Mouse (Mus musculus): ENCODE measurements around the gene Dbx2. TPM values are rescaled to one million over a fixed set of nuclear protein-coding genes. Genes with fewer than 3 reads are reported as not detected.

Gene Dbx2
- polyA plus RNA-seq, 1 experiment from 2014 or later = 7.5 TPM

DNA sequence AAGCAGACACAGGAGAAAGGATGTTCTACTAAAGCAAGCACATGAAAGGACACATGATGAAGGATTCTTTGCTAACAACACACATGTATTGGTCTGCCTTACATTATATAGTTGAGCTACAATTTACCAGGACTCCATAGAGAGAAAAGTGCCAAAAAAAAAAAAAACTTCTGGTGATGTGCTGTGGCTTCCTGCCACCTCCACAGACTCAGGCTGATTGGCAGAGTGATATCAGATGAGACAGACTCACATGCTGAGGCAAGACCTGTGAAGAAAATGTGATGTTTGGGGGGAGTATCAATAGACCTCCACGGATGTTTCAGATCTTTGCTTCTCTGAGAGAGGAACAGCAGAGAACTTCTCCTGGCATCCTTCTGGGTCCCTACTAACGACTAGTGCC lies 6.0 kb upstream of the Dbx2 start:
- ATAC-seq (ENCODE audit: insufficient number of reproducible peaks, insufficient read depth, low FRiP score, low TSS enrichment, low read depth) = no peak
- no peak overlapping the region for H3K27ac ChIP-seq
- no peaks in the 10 kb centered on the region for H3K9me3 ChIP-seq
- peaks cover 1% of the 10 kb centered on the region; the same call in 1 of the 2 replicates for H3K27me3 ChIP-seq
- H3K4me3 ChIP-seq (replicated peaks) = no peak overlapping the region
- H3K36me3 ChIP-seq = no peaks in the 10 kb centered on the region
- no peak overlapping the region for H3K9ac ChIP-seq (replicated peaks)
- WGBS = 79% methylated on average over 2 of the region's 2 CpGs
- no peaks in the 10 kb centered on the region for H3K4me1 ChIP-seq (replicated peaks)
- no peak overlapping the region for H3K4me2 ChIP-seq

DNA sequence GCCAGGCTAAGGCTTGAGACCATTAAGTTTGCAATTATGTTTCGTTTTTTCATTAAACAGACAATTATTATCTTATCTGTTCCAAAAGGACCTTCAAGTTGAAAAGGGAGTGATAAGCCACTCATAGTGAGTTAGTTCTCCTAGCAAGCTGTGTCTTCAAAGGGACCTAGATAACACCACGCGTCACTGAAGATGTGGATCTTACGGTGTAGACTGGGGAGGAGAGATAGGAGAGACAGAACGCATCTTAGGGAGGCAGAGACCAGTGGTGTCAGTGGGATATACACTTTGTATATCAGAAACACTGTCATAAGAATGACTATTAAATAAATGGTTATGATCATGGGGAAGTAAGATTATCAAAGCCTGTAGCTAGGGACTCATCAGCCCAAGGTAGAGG lies 4.6 kb upstream of the Dbx2 start:
- Histone ChIP-seq H3K27ac (no peak overlapping the region), H3K4me1 (replicated peaks) (no peaks in the 10 kb centered on the region), H3K36me3 (no peaks in the 10 kb centered on the region), H3K4me2 (no peak overlapping the region), H3K9ac (replicated peaks) (no peak overlapping the region), H3K4me3 (replicated peaks) (no peak overlapping the region), H3K9me3 (no peaks in the 10 kb centered on the region), H3K27me3 (peaks cover 9% of the 10 kb centered on the region; the same call in 1 of the 2 replicates)
- no peak for ATAC-seq (ENCODE audit: insufficient number of reproducible peaks, insufficient read depth, low FRiP score, low TSS enrichment, low read depth)
- 86% methylated on average over 5 of the region's 5 CpGs for WGBS

DNA sequence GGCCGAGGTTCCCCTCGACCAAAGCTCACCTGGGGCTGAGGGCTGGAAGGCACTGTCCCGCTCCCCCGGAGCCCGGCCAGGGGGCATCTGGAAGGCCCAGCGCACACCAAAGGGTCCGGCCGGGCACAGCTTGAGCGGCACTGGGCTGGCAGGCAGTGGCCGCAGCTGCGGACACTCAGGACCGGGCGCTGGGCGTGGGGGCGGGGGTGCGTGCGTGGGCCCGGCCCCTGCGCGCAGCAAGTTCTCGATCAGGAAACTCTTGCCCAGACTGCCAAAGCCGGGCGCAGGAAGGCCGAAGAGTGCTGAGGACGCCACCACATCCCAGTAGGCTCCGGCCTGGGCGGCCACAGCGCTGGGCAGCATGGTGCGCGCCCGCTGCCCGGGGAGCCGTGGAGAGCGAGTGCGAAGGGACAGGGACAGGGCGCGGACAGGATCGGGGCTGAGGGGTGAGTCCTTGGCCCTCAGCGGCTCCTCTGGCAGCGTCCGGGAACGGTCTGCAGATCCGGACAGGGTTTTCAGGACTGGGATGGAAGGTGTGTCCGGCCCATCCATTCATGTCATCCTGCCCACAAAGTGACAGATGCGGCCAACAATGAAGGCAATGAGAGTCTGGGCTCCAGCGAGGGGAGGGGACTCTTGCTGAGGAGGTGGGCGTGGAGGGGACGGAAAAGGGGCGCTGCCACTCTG lies 1.4 kb downstream of the Dbx2 start:
- Histone ChIP-seq H3K4me1 (replicated peaks) (peaks cover 16% of the 10 kb centered on the region), H3K4me3 (replicated peaks) (peak overlapping the region; percentile 49), H3K27ac (no peak overlapping the region), H3K27me3 (peaks cover 61% of the 10 kb centered on the region), H3K4me2 (peak overlapping the region; percentile 82), H3K36me3 (no peaks in the 10 kb centered on the region), H3K9ac (replicated peaks) (peak overlapping the region; percentile 62), H3K9me3 (no peaks in the 10 kb centered on the region)
- peak; percentile 37; the same call in 1 of the 2 replicates for ATAC-seq (ENCODE audit: insufficient number of reproducible peaks, insufficient read depth, low FRiP score, low TSS enrichment, low read depth)
- WGBS = under 1% methylated on average over 49 of the region's 49 CpGs

DNA sequence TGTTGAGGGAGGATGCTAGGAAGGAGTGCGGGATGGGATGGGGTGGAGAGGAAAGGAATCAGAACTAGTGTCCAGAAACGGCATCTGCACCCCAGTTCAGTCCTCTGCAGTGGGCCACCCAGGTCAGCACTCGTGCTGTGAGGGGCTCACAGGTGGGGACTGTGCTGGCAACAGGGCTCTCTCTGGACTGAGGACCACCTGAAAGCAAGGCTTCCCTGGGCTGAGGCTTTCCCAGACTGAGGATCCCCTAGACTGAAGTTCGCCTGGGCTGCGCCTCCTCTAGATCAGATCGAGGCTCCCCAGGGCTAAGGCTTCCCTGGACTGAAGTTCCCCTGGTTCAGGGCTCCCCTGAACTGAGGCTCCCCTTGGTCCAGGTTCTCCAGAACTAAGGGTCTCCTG lies 1.9 kb downstream of the Dbx2 start:
- H3K9ac ChIP-seq (replicated peaks) = peak overlapping the region; percentile 62

DNA sequence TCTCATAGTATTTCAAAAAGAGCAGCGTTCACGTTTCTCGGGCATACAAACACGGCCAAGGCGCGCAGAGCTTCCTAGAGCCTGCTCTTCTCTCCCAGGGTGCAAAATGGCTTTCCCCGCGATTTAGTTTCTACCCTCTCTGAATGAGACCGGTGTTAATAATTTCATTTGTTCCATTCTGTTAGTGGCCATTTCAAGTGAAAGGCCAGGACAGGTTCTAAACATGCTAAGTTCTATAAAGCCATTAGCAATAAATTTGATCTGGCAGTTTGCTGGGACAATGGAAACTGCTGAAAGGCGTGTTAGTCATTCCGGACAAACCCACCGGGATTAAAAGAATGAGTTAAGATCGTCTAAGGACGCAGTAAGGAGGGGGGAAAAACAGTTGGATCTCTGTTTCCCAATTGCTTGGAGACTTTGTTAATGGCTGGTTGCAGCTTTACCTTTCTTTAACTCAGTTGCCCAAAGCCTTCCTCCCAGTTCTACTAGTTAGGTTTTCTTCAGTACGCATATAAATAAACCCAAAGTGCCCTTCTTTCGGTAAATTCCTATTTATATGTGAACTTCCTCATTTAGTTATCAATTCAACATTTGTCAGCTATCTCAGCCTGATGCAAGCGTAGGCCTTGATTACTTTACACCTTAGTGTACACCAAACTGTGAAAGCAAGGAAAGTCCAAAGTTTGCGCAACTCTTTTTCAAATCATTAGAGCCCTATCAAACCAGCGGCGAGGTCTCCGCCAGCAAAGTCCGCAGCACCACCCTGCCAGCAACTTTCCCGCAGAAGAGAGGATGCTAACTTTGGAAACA lies 2.7 kb downstream of the Dbx2 start:
- Histone ChIP-seq H3K4me2 (peak overlapping the region; percentile 82), H3K4me3 (replicated peaks) (peak overlapping the region; percentile 49), H3K9me3 (no peaks in the 10 kb centered on the region), H3K9ac (replicated peaks) (peak overlapping the region; percentile 62; the same call in 1 of the 2 replicates), H3K36me3 (no peaks in the 10 kb centered on the region), H3K27me3 (peaks cover 67% of the 10 kb centered on the region), H3K27ac (no peak overlapping the region), H3K4me1 (replicated peaks) (peaks cover 24% of the 10 kb centered on the region)
- 2% methylated on average over 23 of the region's 23 CpGs for WGBS
- ATAC-seq (ENCODE audit: insufficient number of reproducible peaks, insufficient read depth, low FRiP score, low TSS enrichment, low read depth) = no peak

More for the DNA sequence above, 1.9 kb downstream of the Dbx2 start:
- peak; percentile 78; the same call in 1 of the 2 replicates for ATAC-seq (ENCODE audit: insufficient number of reproducible peaks, insufficient read depth, low FRiP score, low TSS enrichment, low read depth)
- H3K36me3 ChIP-seq = no peaks in the 10 kb centered on the region
- peak overlapping the region; percentile 82 for H3K4me2 ChIP-seq
- H3K27me3 ChIP-seq = peaks cover 66% of the 10 kb centered on the region
- WGBS = under 1% methylated on average over 6 of the region's 6 CpGs
- H3K4me1 ChIP-seq (replicated peaks) = peaks cover 22% of the 10 kb centered on the region
- peak overlapping the region; percentile 49 for H3K4me3 ChIP-seq (replicated peaks)
- no peak overlapping the region for H3K27ac ChIP-seq
- H3K9me3 ChIP-seq = no peaks in the 10 kb centered on the region

DNA sequence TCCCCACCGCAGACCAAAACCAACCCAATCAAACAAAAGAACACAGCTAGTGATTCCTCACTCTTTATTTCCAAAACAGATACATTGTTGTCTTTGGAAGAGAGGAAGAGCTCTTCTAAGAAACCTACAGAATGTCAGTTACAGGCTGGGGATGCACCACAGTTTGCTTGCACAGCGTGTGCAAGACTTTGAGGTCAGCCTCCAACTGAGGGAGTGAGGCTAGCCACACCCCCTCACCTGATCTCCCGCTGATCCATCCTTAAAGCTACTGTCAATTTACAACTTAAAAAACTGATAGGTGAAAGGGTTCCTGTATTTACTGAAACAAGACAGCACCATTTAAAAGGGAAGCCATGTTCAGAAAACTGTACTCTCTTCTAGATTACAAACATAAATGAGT lies 3.9 kb downstream of the Dbx2 start:
- WGBS = 8% methylated on average over 3 of the region's 3 CpGs

DNA sequence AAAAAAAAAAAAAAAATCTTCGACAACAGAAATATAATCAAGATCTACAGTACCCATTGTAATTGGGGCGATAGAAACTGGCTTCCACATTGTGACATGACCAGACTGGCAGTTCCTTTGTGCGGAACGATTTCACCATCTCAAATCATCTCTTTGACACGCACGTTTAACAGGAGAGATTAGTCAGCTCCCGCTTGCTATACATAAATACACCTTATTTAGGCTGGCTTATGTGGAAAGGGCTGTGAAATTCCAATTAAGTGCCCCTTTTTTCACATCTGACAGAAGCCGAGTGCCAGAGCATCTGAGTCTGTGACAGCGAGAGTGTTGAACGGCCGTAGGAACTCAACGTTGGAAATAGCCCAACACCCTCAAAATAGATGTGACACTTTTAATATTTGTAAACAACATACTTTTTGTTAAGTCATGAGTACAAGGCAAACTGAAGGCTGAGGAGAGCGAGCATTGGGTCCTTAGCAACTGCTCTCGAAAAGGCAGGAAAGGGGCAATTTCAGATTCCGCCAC lies 12.2 kb downstream of the Dbx2 start:
- H3K4me2 ChIP-seq = no peak overlapping the region
- no peak overlapping the region for H3K27ac ChIP-seq
- H3K4me3 ChIP-seq (replicated peaks) = no peak overlapping the region
- H3K4me1 ChIP-seq (replicated peaks) = peaks cover 39% of the 10 kb centered on the region
- no peaks in the 10 kb centered on the region for H3K9me3 ChIP-seq
- ATAC-seq (ENCODE audit: insufficient number of reproducible peaks, insufficient read depth, low FRiP score, low TSS enrichment, low read depth) = no peak
- H3K36me3 ChIP-seq = no peaks in the 10 kb centered on the region
- H3K27me3 ChIP-seq = no peaks in the 10 kb centered on the region; the same call in 1 of the 2 replicates
- no peak overlapping the region for H3K9ac ChIP-seq (replicated peaks)
- WGBS = 81% methylated on average over 15 of the region's 15 CpGs

More for the DNA sequence above, 3.9 kb downstream of the Dbx2 start:
- Histone ChIP-seq H3K27ac (no peak overlapping the region), H3K4me2 (no peak overlapping the region), H3K4me1 (replicated peaks) (peaks cover 26% of the 10 kb centered on the region), H3K36me3 (no peaks in the 10 kb centered on the region), H3K9me3 (no peaks in the 10 kb centered on the region), H3K27me3 (peaks cover 67% of the 10 kb centered on the region), H3K4me3 (replicated peaks) (no peak overlapping the region), H3K9ac (replicated peaks) (no peak overlapping the region)
- ATAC-seq (ENCODE audit: insufficient number of reproducible peaks, insufficient read depth, low FRiP score, low TSS enrichment, low read depth) = no peak

DNA sequence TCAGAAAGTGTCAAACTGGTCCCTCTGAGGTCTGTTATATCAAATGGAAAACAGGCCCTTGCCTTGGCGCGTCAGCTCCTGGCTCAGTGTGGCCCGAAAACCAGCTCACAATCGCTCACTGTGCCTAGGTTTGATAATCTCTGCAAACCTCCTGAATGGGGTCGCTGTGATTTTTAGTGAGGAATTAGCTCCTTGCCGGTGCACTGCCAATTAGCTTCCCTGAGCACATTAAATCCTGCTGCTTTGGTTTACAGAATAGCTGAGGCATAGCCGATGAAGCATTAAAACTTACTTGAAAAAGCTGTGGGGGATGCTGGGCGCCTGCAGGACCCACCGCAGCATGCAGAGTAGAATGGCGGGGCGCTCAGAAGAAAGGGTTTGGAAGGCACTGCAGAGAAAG lies 15.4 kb downstream of the Dbx2 start:
- H3K27ac ChIP-seq = peak overlapping the region; percentile 91
- H3K27me3 ChIP-seq = peaks cover 4% of the 10 kb centered on the region; the same call in 1 of the 2 replicates
- H3K36me3 ChIP-seq = no peaks in the 10 kb centered on the region
- 11% methylated on average over 11 of the region's 11 CpGs for WGBS
- H3K4me3 ChIP-seq (replicated peaks) = no peak overlapping the region
- peaks cover 42% of the 10 kb centered on the region for H3K4me1 ChIP-seq (replicated peaks)
- H3K9ac ChIP-seq (replicated peaks) = no peak overlapping the region
- H3K9me3 ChIP-seq = no peaks in the 10 kb centered on the region
- ATAC-seq (ENCODE audit: insufficient number of reproducible peaks, insufficient read depth, low FRiP score, low TSS enrichment, low read depth) = peak; percentile 58; the same call in 1 of the 2 replicates
- peak overlapping the region; percentile 33 for H3K4me2 ChIP-seq

DNA sequence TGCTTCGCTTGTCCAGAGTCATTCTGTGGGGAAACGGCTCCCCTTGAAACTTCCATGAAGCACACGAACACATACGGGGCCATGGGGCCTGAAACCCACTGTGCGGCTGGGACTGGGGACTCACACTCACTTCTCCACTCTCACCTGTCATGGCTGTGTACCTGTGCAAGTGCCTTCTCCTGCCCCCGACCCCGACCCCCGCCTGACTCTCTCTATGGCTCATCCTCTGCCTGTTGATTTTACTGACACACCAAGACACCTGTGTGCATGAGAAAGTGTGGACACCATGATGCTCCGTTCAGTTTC lies 16.0 kb downstream of the Dbx2 start:
- Histone ChIP-seq H3K36me3 (no peaks in the 10 kb centered on the region), H3K9ac (replicated peaks) (no peak overlapping the region), H3K4me1 (replicated peaks) (peaks cover 38% of the 10 kb centered on the region), H3K9me3 (no peaks in the 10 kb centered on the region), H3K27me3 (peaks cover 4% of the 10 kb centered on the region; the same call in 1 of the 2 replicates), H3K4me3 (replicated peaks) (0 out of 2 replicates have a peak overlapping the region, but pooled peaks have one; percentile 2), H3K27ac (peak overlapping the region; percentile 91), H3K4me2 (peak overlapping the region; percentile 33)
- 41% methylated on average over 9 of the region's 9 CpGs for WGBS
- no peak; the same call in 1 of the 2 replicates for ATAC-seq (ENCODE audit: insufficient number of reproducible peaks, insufficient read depth, low FRiP score, low TSS enrichment, low read depth)

DNA sequence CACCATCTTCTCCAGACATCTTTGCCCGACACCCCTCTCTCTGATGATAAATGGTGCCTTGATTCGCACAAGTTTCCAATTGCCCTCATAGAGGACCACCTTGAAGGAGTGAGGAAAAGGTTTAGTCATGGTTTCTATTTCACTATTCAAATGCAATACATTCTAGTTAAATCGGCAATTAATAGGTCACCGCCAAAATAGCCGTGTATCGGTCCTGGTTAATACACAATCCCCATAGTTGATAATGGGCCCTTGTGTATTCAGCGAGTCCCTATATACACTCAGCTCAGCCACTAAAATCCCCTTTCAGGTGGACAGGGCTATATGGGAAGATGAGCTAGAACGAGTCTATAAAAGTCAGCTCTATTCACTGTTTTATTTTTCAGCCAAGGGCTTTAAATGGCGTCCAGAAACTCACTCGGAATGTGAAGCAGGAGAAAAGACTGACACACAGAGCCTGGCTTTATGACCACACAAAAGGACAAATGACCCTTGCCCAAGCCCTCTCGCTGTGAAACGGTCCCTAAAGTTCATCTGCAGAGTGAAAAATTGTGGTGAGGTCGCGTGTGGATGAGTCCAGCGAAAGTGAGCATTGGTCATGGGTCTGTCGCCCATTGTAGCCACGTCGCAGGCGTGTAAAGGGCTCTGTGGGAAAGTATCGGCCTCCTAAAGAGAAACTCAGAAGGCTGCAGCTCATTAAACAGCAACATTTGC lies 16.5 kb downstream of the Dbx2 start:
- Histone ChIP-seq H3K27me3 (peaks cover 4% of the 10 kb centered on the region; the same call in 1 of the 2 replicates), H3K4me2 (peak overlapping the region; percentile 33), H3K27ac (peak overlapping the region; percentile 91), H3K9ac (replicated peaks) (no peak overlapping the region), H3K9me3 (no peaks in the 10 kb centered on the region), H3K36me3 (no peaks in the 10 kb centered on the region), H3K4me1 (replicated peaks) (peaks cover 38% of the 10 kb centered on the region), H3K4me3 (replicated peaks) (0 out of 2 replicates have a peak overlapping the region, but pooled peaks have one; percentile 2)
- no peak for ATAC-seq (ENCODE audit: insufficient number of reproducible peaks, insufficient read depth, low FRiP score, low TSS enrichment, low read depth)
- WGBS = 63% methylated on average over 20 of the region's 20 CpGs

DNA sequence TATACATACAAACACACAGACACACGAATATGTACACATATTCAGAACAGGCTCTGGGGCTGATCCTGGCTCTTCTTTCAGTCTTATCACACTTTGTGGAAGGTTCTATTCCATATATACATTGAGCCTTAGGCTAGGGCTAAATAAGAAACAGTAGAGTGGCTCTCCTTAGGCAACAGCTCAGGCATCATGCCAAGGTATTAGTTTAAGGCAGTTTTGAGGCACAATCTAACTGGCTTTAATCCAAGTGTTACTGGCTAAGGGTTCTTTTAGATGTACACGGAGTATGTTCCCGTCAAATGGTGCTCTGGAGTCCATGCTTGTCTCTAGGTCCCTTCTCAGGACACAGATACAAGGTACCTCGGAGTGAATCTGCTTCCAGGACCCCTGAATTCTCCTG lies 31.4 kb downstream of the Dbx2 start:
- 81% methylated on average over 4 of the region's 4 CpGs for WGBS
- Histone ChIP-seq H3K9ac (replicated peaks) (no peak overlapping the region), H3K27me3 (no peaks in the 10 kb centered on the region), H3K27ac (no peak overlapping the region), H3K4me3 (replicated peaks) (no peak overlapping the region), H3K36me3 (no peaks in the 10 kb centered on the region), H3K4me1 (replicated peaks) (peaks cover 15% of the 10 kb centered on the region), H3K4me2 (no peak overlapping the region), H3K9me3 (no peaks in the 10 kb centered on the region)
- no peak for ATAC-seq (ENCODE audit: insufficient number of reproducible peaks, insufficient read depth, low FRiP score, low TSS enrichment, low read depth)
